ENCODE assay signal across 15 mouse cellular contexts in genomic region chr1:168472545-168473254, GRCm38 (mm10). TPM values are rescaled to one million over a fixed set of nuclear protein-coding genes. Genes with fewer than 3 reads are reported as not detected.
DNase-seq lines count a peak whose midpoint lies in the region; ATAC-seq and TF ChIP-seq lines count a peak whose summit lies in the region.
"Had no signal": no experiment of that assay in that cellular context is flagged by ENCODE, and none has a peak within 500 bp of the region (broad histone marks: within the 10 kb centered on the region; RNA-seq: fewer than 3 reads in every experiment).

No protein-coding gene starts in this region.

- no peak overlapping the region for H3K4me2 ChIP-seq in forebrain, postnatal 0 days (ENCODE audit: low read depth)

- no peak for ATAC-seq in forebrain, postnatal 0 days

- peaks cover 43% of the 10 kb centered on the region for H3K4me1 ChIP-seq in forebrain, embryonic 10.5 days
- 0 out of 2 replicates have a peak, but pooled peaks cover 7% of the 10 kb centered on the region for H3K4me1 ChIP-seq in forebrain, postnatal 0 days (ENCODE audit: insufficient read depth)

- no peak for DNase-seq in forebrain, embryonic 10.5 days (ENCODE audit: extremely low spot score, low spot score)
- DNase-seq in forebrain, postnatal 0 days, result no peak
- peak; percentile 25 for DNase-seq in kidney, adult 9 months
- DNase-seq in kidney, adult 11 months, result no peak
- peak; percentile 8 for DNase-seq in urinary bladder, postnatal 25 days (ENCODE audit: low spot score)
- no peak for DNase-seq in urinary bladder, postnatal 4 days (ENCODE audit: low spot score in 2 of 2)
- DNase-seq in layer of hippocampus, adult 18-20 months (ENCODE audit: low spot score in 2 of 2), result no peak
- no peak for DNase-seq in right cerebral cortex, postnatal 36 days (ENCODE audit: low spot score in 2 of 2)
- DNase-seq: cerebellum, adult 2 months; kidney, adult 2 months; kidney, postnatal 25 days; lung, adult 2 months; thymus, postnatal 25 days had no signal

- no peak overlapping the region for H3K9ac ChIP-seq in forebrain, postnatal 0 days
- H3K9ac ChIP-seq: neural tube, embryonic 13.5 days had no signal

- no peaks in the 10 kb centered on the region for H3K36me3 ChIP-seq in forebrain, embryonic 10.5 days (replicated peaks)
- H3K36me3 ChIP-seq in forebrain, postnatal 0 days (ENCODE audit: insufficient read depth), result no peaks in the 10 kb centered on the region
- H3K36me3 ChIP-seq: neural tube, embryonic 13.5 days had no signal

- H3K9me3 ChIP-seq in forebrain, embryonic 10.5 days, result no peaks in the 10 kb centered on the region
- H3K9me3 ChIP-seq in forebrain, postnatal 0 days (ENCODE audit: low read length), result no peaks in the 10 kb centered on the region
- H3K9me3 ChIP-seq: neural tube, embryonic 13.5 days had no signal

- 80% methylated on average over 6 of the region's 6 CpGs for WGBS in forebrain, embryonic 10.5 days
- 46% methylated on average over 6 of the region's 6 CpGs for WGBS in forebrain, postnatal 0 days

- H3K27ac ChIP-seq in forebrain, embryonic 10.5 days, result peak overlapping the region; percentile 81; the same call in 1 of the 2 replicates
- H3K27ac ChIP-seq in forebrain, postnatal 0 days (ENCODE audit: low read depth, low read length), result no peak overlapping the region
- H3K27ac ChIP-seq: heart, adult 2 months; neural tube, embryonic 13.5 days had no signal

- no peak for TF ChIP-seq CTCF in forebrain, postnatal 0 days (IDR thresholded peaks at IDR 0.05; ENCODE audit: low read depth)

- no peak overlapping the region for H3K4me3 ChIP-seq in forebrain, embryonic 10.5 days
- no peak overlapping the region for H3K4me3 ChIP-seq in forebrain, postnatal 0 days (ENCODE audit: low read depth, low read length)
- H3K4me3 ChIP-seq: heart, adult 2 months; neural tube, embryonic 13.5 days had no signal

- no peaks in the 10 kb centered on the region for H3K27me3 ChIP-seq in forebrain, embryonic 10.5 days (ENCODE audit: poor library complexity, severe bottlenecking)
- no peaks in the 10 kb centered on the region for H3K27me3 ChIP-seq in forebrain, postnatal 0 days (ENCODE audit: insufficient read depth, low read length)
- H3K27me3 ChIP-seq: neural tube, embryonic 13.5 days had no signal

RNA-seq across cellular contexts. Expression of gene Pbx1, which starts 40.6 kb away (rescaled TPM):
- 38.2 and 38.8 TPM in 2 replicates for polyA plus RNA-seq in forebrain, embryonic 10.5 days (2016; fragmentation: Nextera tagmentation; extraction: Ambion mirVana)
- 79.2 and 95.9 TPM in 2 replicates for total RNA-seq in forebrain, postnatal 0 days (2014; rRNA removed)
- 52.6 and 60.5 TPM in 2 replicates for polyA plus RNA-seq in forebrain, postnatal 0 days (2015; fragmentation: Nextera tagmentation; extraction: Ambion mirVana)
- 100 to 1,000 TPM; 122 to 127 TPM for total RNA-seq in layer of hippocampus, adult 18-20 months (2021)

Comparison
In these comparisons a context has a peak if more than half of its experiments do, and no peak if none do; other contexts are left out.
1. DNase-seq: peak in kidney, adult 9 months (single experiment) and urinary bladder, postnatal 25 days (single experiment); none in forebrain, embryonic 10.5 days (single experiment), forebrain, postnatal 0 days (single experiment), kidney, adult 11 months (single experiment), urinary bladder, postnatal 4 days (0 of 2), layer of hippocampus, adult 18-20 months (0 of 2) and right cerebral cortex, postnatal 36 days (0 of 2).